Mouse (Mus musculus) kidney, adult 2 months (tissue): Measurements from ENCODE around the gene Ovol2. TPM values are rescaled to one million over a fixed set of nuclear protein-coding genes. Genes with fewer than 3 reads are reported as not detected.

Source experiments
- DNase-seq: peaks from one replicate; pipeline ENCODE4 v3.0.0; 2021
- H3K27ac ChIP-seq: fragments of 200-500 bp; 2 replicates; pipeline ENCODE4 v1.5.1; 2012; ENCODE audit warnings: low read depth, low read length, control low read depth, inconsistent platforms; ENCODE audit not compliant: insufficient read depth
- H3K27me3 ChIP-seq: fragments of 200-500 bp; replicated peaks from 2 replicates; pipeline ENCODE4 v1.6.1; 2012; ENCODE audit warnings: mild to moderate bottlenecking, moderate library complexity, low read length, inconsistent platforms; ENCODE audit not compliant: control insufficient read depth, insufficient read depth
- H3K36me3 ChIP-seq: fragments of 200-500 bp; 2 replicates; pipeline ENCODE4 v1.6.1; 2012; ENCODE audit warnings: mild to moderate bottlenecking, moderate library complexity, low read length, inconsistent platforms; ENCODE audit not compliant: control insufficient read depth, insufficient read depth
- H3K4me1 ChIP-seq: fragments of 200-500 bp; 2 replicates; pipeline ENCODE4 v1.6.1; 2011; ENCODE audit warnings: low read length; ENCODE audit not compliant: control insufficient read depth, insufficient read depth
- H3K4me3 ChIP-seq: fragments of 200-500 bp; 2 replicates; pipeline ENCODE4 v1.5.1; 2011; ENCODE audit warnings: mild to moderate bottlenecking, low read depth, low read length, control low read depth; ENCODE audit not compliant: insufficient read depth
- CTCF ChIP-seq: fragments of 200-500 bp; conservative IDR thresholded peaks from 2 replicates; pipeline ENCODE4 v1.5.1; 2011; ENCODE audit warnings: low read depth, mild to moderate bottlenecking, control low read depth, low read length, moderate library complexity, mixed read lengths; ENCODE audit not compliant: insufficient read depth, insufficient read length
- POLR2A ChIP-seq: fragments of 200-500 bp; IDR thresholded peaks from one replicate; pipeline ENCODE4 v1.6.1; 2011; ENCODE audit warnings: low read depth, low read length, control low read depth
- WGBS: fragments of 180-500 bp; shearing (Covaris S2); methylation state at CpG from one replicate; pipeline ENCODE4 v1.1.7; 2018; 5-methylcytosine and 5-hydroxymethylcytosine counted together
- polyA plus RNA-seq: library from polyadenylated mRNA; depleted of rRNA; stranded (reverse); fragments of >200 nt; gene quantifications from 2 replicates; pipeline ENCODE4 v1.2.3, GENCODE M21; 2012; rRNA removed

The Ovol2 gene
- 2.1 and 3.0 TPM in 2 replicates for polyA plus RNA-seq

GRCm38 (mm10) chr2:144331401-144332302, at the start of gene Ovol2:
Gene Ovol2, minus strand, starts transcription at chr2:144332146.
- no peaks in the 10 kb centered on the region for H3K36me3 ChIP-seq
- H3K27me3 ChIP-seq = peaks cover 4% of the 10 kb centered on the region; the same call in 1 of the 2 replicates
- under 1% methylated on average over 62 of the region's 62 CpGs for WGBS
- H3K4me1 ChIP-seq = no peaks in the 10 kb centered on the region; the same call in 1 of the 2 replicates
- DNase-seq = peak; percentile 75
- H3K4me3 ChIP-seq = peak within 1 kb of the TSS; percentile 65
- TF ChIP-seq CTCF (no peak), POLR2A (no peak)
- peak within 1 kb of the TSS; percentile 37 for H3K27ac ChIP-seq

GRCm38 (mm10) chr2:144381741-144382140, 49.8 kb upstream of the Ovol2 start:
- H3K27me3 ChIP-seq = no peaks in the 10 kb centered on the region
- H3K4me1 ChIP-seq = no peaks in the 10 kb centered on the region
- no peak for DNase-seq
- H3K36me3 ChIP-seq = no peaks in the 10 kb centered on the region; the same call in none of the 2 replicates
- no peak overlapping the region for H3K4me3 ChIP-seq
- 88% methylated on average over 4 of the region's 4 CpGs for WGBS
- TF ChIP-seq CTCF (no peak), POLR2A (no peak)
- H3K27ac ChIP-seq = no peak overlapping the region

GRCm38 (mm10) chr2:144381293-144381692, 49.3 kb upstream of the Ovol2 start:
- 74% methylated on average over 3 of the region's 3 CpGs for WGBS
- H3K4me1 ChIP-seq = no peaks in the 10 kb centered on the region
- no peak for DNase-seq
- H3K27me3 ChIP-seq = no peaks in the 10 kb centered on the region
- no peak overlapping the region for H3K27ac ChIP-seq
- H3K4me3 ChIP-seq = no peak overlapping the region
- no peaks in the 10 kb centered on the region; the same call in none of the 2 replicates for H3K36me3 ChIP-seq
- TF ChIP-seq CTCF (no peak), POLR2A (no peak)

GRCm38 (mm10) chr2:144375063-144375703, 43.2 kb upstream of the Ovol2 start:
- DNase-seq = no peak
- Histone ChIP-seq H3K4me3 (no peak overlapping the region), H3K4me1 (peaks cover 5% of the 10 kb centered on the region), H3K27ac (no peak overlapping the region), H3K36me3 (peaks cover 8% of the 10 kb centered on the region), H3K27me3 (no peaks in the 10 kb centered on the region)
- TF ChIP-seq CTCF (no peak), POLR2A (no peak)
- 85% methylated on average over 10 of the region's 10 CpGs for WGBS

- Histone ChIP-seq H3K4me1 (peaks cover 7% of the 10 kb centered on the region), H3K4me3 (no peak overlapping the region), H3K36me3 (peaks cover 8% of the 10 kb centered on the region), H3K27ac (no peak overlapping the region), H3K27me3 (no peaks in the 10 kb centered on the region)
- 91% methylated on average over 9 of the region's 9 CpGs for WGBS
- TF ChIP-seq CTCF (no peak), POLR2A (no peak)
- no peak for DNase-seq
Measured at GRCm38 (mm10) chr2:144373063-144373462, 41.1 kb upstream of the Ovol2 start.

- Histone ChIP-seq H3K4me3 (no peak overlapping the region), H3K4me1 (peaks cover 7% of the 10 kb centered on the region), H3K27me3 (no peaks in the 10 kb centered on the region), H3K36me3 (peaks cover 8% of the 10 kb centered on the region), H3K27ac (no peak overlapping the region; the same call in 1 of the 2 replicates)
- DNase-seq = peak; percentile 39
- no peak for TF ChIP-seq CTCF
- TF ChIP-seq POLR2A = no peak
- 55% methylated on average over 4 of the region's 4 CpGs for WGBS
Measured at GRCm38 (mm10) chr2:144371566-144371965, 39.6 kb upstream of the Ovol2 start.

GRCm38 (mm10) chr2:144369511-144369910, 37.6 kb upstream of the Ovol2 start:
- DNase-seq = peak; percentile 69
- H3K27me3 ChIP-seq = no peaks in the 10 kb centered on the region
- H3K4me1 ChIP-seq = peaks cover 7% of the 10 kb centered on the region
- H3K27ac ChIP-seq = peak overlapping the region; percentile 98
- peaks cover 8% of the 10 kb centered on the region for H3K36me3 ChIP-seq
- H3K4me3 ChIP-seq = peak overlapping the region; percentile 100
- under 1% methylated on average over 12 of the region's 12 CpGs for WGBS
- TF ChIP-seq POLR2A = no peak
- no peak for TF ChIP-seq CTCF
